Mouse (Mus musculus) bone marrow macrophage, adult 2 months (primary cell): ENCODE measurements around the gene Ppp1r1a.

Source experiments
- CTCF ChIP-seq: IDR thresholded peaks from 2 replicates; pipeline ENCODE4 v1.5.1; 2012; ENCODE audit warnings: low read depth, mild to moderate bottlenecking, low read length, moderate library complexity
- POLR2A ChIP-seq: IDR thresholded peaks from 2 replicates; pipeline ENCODE4 v1.6.1; 2012; ENCODE audit warnings: mild to moderate bottlenecking, low read depth, low read length, borderline replicate concordance

- TF ChIP-seq CTCF (no peak), POLR2A (no peak)
These were observed 15.2 kb downstream of the Ppp1r1a start for GRCm38 (mm10) chr15:103522458-103523099.
